Mouse (Mus musculus) megakaryocyte-erythroid progenitor cell, adult 5-6 weeks (primary cell): ENCODE data around the gene Tmem247. TPM values are rescaled to one million over a fixed set of nuclear protein-coding genes. Genes with fewer than 3 reads are reported as not detected.
A peak's percentile ranks its signal among the peaks of the same experiment; 100 is the strongest.

Experiments
- ATAC-seq: replicated peaks from 2 replicates; pipeline ENCODE4 v1.8.0; 2016; ENCODE audit warnings: mild to moderate bottlenecking, inconsistent platforms; ENCODE audit not compliant: severe bottlenecking, poor library complexity, low FRiP score, low TSS enrichment
- total RNA-seq, 2 experiments: library from RNA; stranded (forward) in 1 of 2; stranded (reverse) in 1 of 2; fragments of 200-1000, 215-1000 nt in 1 of 2; fragments of >200 nt in 1 of 2; fragmentation: Nextera tagmentation in 1 of 2; gene quantifications; 2 replicates each; pipeline ENCODE4 v1.2.3; 2014 to 2017

Tmem247 gene
- total RNA-seq (2014; fragmentation: Nextera tagmentation) (not detected in 2 replicates), total RNA-seq (2017) (not detected in 2 replicates)

- ATAC-seq = no peak
Observed at GRCm38 (mm10) chr17:86917048-86917447, at the start of gene Tmem247. Gene Tmem247, plus strand, starts transcription at chr17:86917348.

- ATAC-seq = no peak
Observed at GRCm38 (mm10) chr17:86870586-86870985, 46.6 kb upstream of the Tmem247 start.

- no peak for ATAC-seq
Observed at GRCm38 (mm10) chr17:86872643-86873042, 44.5 kb upstream of the Tmem247 start.

- peak; percentile 70 for ATAC-seq
Observed at GRCm38 (mm10) chr17:86876940-86877339, 40.2 kb upstream of the Tmem247 start.

GRCm38 (mm10) chr17:86877747-86878146, 39.4 kb upstream of the Tmem247 start:
- no peak for ATAC-seq

GRCm38 (mm10) chr17:86880056-86880455, 37.1 kb upstream of the Tmem247 start:
- ATAC-seq = no peak

- ATAC-seq = peak; percentile 70
Observed at GRCm38 (mm10) chr17:86880461-86881044, 36.6 kb upstream of the Tmem247 start.

GRCm38 (mm10) chr17:86895191-86895590, 22.0 kb upstream of the Tmem247 start:
- ATAC-seq = no peak

- ATAC-seq = no peak
Observed at GRCm38 (mm10) chr17:86897486-86898165, 19.5 kb upstream of the Tmem247 start.

GRCm38 (mm10) chr17:86899821-86900220, 17.3 kb upstream of the Tmem247 start:
- no peak for ATAC-seq

GRCm38 (mm10) chr17:86900564-86900963, 16.6 kb upstream of the Tmem247 start:
- ATAC-seq = no peak

- ATAC-seq = no peak
Observed at GRCm38 (mm10) chr17:86902399-86903067, 14.6 kb upstream of the Tmem247 start.

GRCm38 (mm10) chr17:86903596-86903995, 13.6 kb upstream of the Tmem247 start:
- ATAC-seq = no peak

GRCm38 (mm10) chr17:86904206-86904605, 12.9 kb upstream of the Tmem247 start:
- no peak for ATAC-seq

- no peak for ATAC-seq
Observed at GRCm38 (mm10) chr17:86905297-86906135, 11.6 kb upstream of the Tmem247 start.

GRCm38 (mm10) chr17:86906136-86906461, 11.0 kb upstream of the Tmem247 start:
- ATAC-seq = peak; percentile 66

GRCm38 (mm10) chr17:86906601-86907000, 10.5 kb upstream of the Tmem247 start:
- ATAC-seq = no peak

- ATAC-seq = no peak
Observed at GRCm38 (mm10) chr17:86907092-86907491, 10.1 kb upstream of the Tmem247 start.

GRCm38 (mm10) chr17:86908316-86908715, 8.8 kb upstream of the Tmem247 start:
- ATAC-seq = no peak
